Mouse (Mus musculus): Measurements from ENCODE around the gene Ski. TPM values are rescaled to one million over a fixed set of nuclear protein-coding genes. Genes with fewer than 3 reads are reported as not detected.

Gene Ski
- polyA plus RNA-seq, 1 experiment from 2014 or later, result 12.7 TPM

DNA sequence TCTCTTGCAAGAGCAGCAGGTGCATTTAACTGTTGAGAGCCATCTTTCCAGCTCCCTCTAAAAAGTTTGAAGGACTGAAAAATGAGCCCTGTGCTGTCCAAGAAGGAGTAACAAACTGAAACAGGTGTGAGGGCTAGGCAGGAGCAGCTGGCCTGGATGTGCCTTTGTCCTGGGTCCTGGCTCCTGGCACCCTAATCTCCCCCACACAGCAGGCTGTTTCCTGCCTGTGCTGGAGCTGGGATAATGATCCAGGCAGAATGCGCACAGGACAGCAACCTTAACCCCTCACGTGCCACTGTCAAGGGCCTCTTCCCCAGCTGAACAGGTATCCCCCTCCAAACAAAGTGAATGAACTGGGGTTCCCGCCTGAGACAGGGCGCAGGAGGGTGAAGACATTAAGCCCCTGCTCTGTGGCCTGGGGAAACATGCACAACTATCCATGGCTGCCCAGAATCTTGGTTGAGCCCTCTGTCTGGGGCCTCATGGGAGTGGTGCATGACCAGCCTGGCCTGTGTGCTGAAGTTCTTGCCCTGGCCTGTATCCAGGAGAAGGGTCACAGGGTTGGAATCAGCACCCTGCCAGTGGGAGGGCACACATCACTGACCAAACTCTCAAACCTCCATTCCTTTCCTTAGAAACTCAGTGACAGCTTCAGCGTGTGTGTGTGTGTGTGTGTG, 86.3 kb downstream of the Ski start:
- ATAC-seq (ENCODE audit: low FRiP score), result no peak
- H3K27me3 ChIP-seq (ENCODE audit: control insufficient read depth, insufficient read depth, low read length), result no peaks in the 10 kb centered on the region
- H3K27ac ChIP-seq (ENCODE audit: low read depth, low read length), result no peak overlapping the region
- H3K4me2 ChIP-seq, result no peak overlapping the region
- H3K9ac ChIP-seq (ENCODE audit: low read length), result no peak overlapping the region
- no peaks in the 10 kb centered on the region for H3K36me3 ChIP-seq (ENCODE audit: control insufficient read depth, insufficient read depth, low read length)
- H3K4me3 ChIP-seq (ENCODE audit: low read depth, low read length), result no peak overlapping the region
- H3K4me1 ChIP-seq (ENCODE audit: control insufficient read depth, insufficient read depth, low read length), result peaks cover 11% of the 10 kb centered on the region
- no peaks in the 10 kb centered on the region for H3K9me3 ChIP-seq (ENCODE audit: control insufficient read depth, low read length)
- WGBS, result 49% methylated on average over 5 of the region's 5 CpGs
- DNase-seq (ENCODE audit: low spot score, missing footprints), result no peak

DNA sequence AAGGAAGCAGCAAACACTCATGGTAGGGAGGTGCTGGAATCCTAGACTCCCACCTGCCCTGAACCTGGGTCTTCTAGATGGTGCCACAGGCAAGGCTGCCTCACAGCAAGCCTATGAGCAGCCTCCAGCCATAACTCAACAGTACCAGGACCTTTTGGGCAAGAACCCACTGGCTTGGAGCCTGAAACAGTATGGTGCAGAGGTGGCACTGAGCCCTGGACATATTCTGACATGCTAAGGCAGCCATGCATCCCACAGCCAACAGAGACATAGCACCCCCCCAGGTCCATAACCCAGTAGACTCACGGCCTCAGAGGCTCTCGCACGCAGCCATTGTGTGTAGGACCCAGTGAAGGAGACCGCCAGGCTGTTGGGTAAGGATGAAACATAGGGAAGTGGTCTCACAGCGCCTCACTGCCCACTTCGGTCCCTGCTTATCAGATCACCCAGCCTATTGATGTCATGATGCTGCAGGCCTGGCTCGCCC, 87.7 kb downstream of the Ski start:
- Histone ChIP-seq H3K4me1 (ENCODE audit: control insufficient read depth, insufficient read depth, low read length) (peaks cover 11% of the 10 kb centered on the region), H3K36me3 (ENCODE audit: control insufficient read depth, insufficient read depth, low read length) (no peaks in the 10 kb centered on the region), H3K9me3 (ENCODE audit: control insufficient read depth, low read length) (no peaks in the 10 kb centered on the region), H3K4me2 (no peak overlapping the region), H3K27me3 (ENCODE audit: control insufficient read depth, insufficient read depth, low read length) (no peaks in the 10 kb centered on the region), H3K4me3 (ENCODE audit: low read depth, low read length) (no peak overlapping the region), H3K9ac (ENCODE audit: low read length) (no peak overlapping the region), H3K27ac (ENCODE audit: low read depth, low read length) (no peak overlapping the region)
- 89% methylated on average over 7 of the region's 7 CpGs for WGBS
- no peak for ATAC-seq (ENCODE audit: low FRiP score)
- no peak for DNase-seq (ENCODE audit: low spot score, missing footprints)

DNA sequence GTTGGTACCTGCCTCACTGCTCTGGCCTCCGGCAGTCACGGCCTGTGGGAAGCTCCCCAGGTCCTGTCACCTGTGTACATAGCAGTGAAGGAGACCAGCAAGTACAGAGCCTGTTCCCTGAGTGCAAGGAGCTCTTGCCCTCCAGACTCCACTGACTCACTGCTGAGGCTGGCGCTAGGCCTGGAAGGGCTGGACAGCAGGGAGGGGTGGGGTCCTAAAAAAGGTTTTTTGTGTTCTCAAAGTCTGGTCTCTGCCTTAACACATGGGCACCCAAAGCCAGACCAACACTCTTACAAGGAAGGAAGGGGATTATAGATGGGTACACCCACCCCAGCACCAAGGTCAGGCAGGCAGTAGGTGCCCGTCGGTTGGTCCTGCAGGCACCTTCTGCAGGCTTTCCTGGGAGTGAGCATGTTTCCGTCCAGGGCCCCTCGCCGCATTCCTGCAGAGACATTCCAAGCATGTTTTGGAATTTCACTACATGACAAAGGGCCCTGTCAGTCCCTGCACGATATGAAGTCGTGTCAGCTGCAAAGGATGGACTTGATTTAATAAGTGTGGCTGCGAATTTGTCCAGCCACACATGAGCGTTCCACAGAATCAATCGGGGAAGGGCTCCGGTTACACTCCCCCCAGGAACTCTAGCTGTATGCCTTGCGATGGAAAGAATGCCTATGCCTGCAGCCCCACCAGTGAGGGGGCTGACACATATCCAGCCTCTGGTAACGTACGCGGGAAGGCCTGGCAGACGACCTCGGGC, 88.6 kb downstream of the Ski start:
- DNase-seq (ENCODE audit: low spot score, missing footprints), result no peak
- WGBS, result 55% methylated on average over 20 of the region's 20 CpGs
- H3K27ac ChIP-seq (ENCODE audit: low read depth, low read length), result no peak overlapping the region
- no peaks in the 10 kb centered on the region for H3K36me3 ChIP-seq (ENCODE audit: control insufficient read depth, insufficient read depth, low read length)
- H3K27me3 ChIP-seq (ENCODE audit: control insufficient read depth, insufficient read depth, low read length), result no peaks in the 10 kb centered on the region
- no peak overlapping the region for H3K4me2 ChIP-seq
- no peak overlapping the region for H3K9ac ChIP-seq (ENCODE audit: low read length)
- no peak for ATAC-seq (ENCODE audit: low FRiP score)
- H3K4me3 ChIP-seq (ENCODE audit: low read depth, low read length), result no peak overlapping the region
- peaks cover 11% of the 10 kb centered on the region for H3K4me1 ChIP-seq (ENCODE audit: control insufficient read depth, insufficient read depth, low read length)
- no peaks in the 10 kb centered on the region for H3K9me3 ChIP-seq (ENCODE audit: control insufficient read depth, low read length)

DNA sequence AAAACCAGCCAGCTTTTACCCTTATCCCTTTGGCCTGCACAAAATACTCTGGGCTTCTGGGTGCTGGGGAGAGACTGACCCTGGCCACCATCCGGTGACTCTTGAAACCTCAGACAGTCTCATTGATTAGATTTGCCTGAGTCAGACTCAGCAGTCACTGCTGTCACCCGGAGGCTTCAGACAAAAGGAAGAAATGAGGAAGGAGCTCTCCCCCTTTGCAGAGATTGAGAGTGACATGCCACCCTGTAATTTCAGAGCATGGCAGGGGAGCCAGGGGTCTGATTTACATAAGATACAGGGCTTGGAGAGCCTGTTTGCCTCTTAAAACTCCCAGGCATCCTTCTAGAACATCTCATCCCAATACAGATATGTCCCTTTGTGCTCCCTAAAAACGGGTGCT, 89.2 kb downstream of the Ski start:
- Histone ChIP-seq H3K4me3 (ENCODE audit: low read depth, low read length) (no peak overlapping the region), H3K9me3 (ENCODE audit: control insufficient read depth, low read length) (no peaks in the 10 kb centered on the region), H3K36me3 (ENCODE audit: control insufficient read depth, insufficient read depth, low read length) (no peaks in the 10 kb centered on the region), H3K27ac (ENCODE audit: low read depth, low read length) (no peak overlapping the region), H3K27me3 (ENCODE audit: control insufficient read depth, insufficient read depth, low read length) (no peaks in the 10 kb centered on the region), H3K4me1 (ENCODE audit: control insufficient read depth, insufficient read depth, low read length) (peaks cover 11% of the 10 kb centered on the region), H3K9ac (ENCODE audit: low read length) (no peak overlapping the region; the same call in 1 of the 2 replicates), H3K4me2 (no peak overlapping the region)
- WGBS, result 48% methylated on average over 3 of the region's 3 CpGs
- DNase-seq (ENCODE audit: low spot score, missing footprints) (no peak), ATAC-seq (ENCODE audit: low FRiP score) (no peak)

DNA sequence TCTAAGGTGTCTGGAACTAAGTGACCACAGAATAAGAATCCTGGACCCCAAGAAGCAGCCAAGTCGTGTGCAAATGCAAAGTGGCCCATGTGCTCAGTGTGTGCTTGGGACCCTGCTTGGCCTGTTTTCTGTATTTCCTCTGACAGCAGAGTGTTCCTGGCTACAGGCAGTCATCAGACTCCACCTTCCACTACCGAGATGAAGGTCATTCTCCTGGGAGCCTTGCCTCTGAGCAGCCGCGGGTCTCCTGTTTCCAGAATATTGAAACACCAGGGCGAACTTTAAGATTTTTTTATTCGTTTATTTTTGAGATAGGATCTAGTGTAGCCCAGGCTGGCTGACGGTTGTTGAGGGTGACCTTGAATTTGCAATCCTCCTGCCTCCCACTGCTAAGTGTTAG, 91.8 kb downstream of the Ski start:
- H3K27me3 ChIP-seq (ENCODE audit: control insufficient read depth, insufficient read depth, low read length), result no peaks in the 10 kb centered on the region
- no peak overlapping the region for H3K9ac ChIP-seq (ENCODE audit: low read length)
- no peak overlapping the region for H3K4me3 ChIP-seq (ENCODE audit: low read depth, low read length)
- WGBS, result 79% methylated on average over 7 of the region's 7 CpGs
- no peak for DNase-seq (ENCODE audit: low spot score, missing footprints)
- H3K4me1 ChIP-seq (ENCODE audit: control insufficient read depth, insufficient read depth, low read length), result peaks cover 14% of the 10 kb centered on the region
- ATAC-seq (ENCODE audit: low FRiP score), result no peak
- no peak overlapping the region for H3K27ac ChIP-seq (ENCODE audit: low read depth, low read length)
- no peak overlapping the region for H3K4me2 ChIP-seq
- no peaks in the 10 kb centered on the region for H3K36me3 ChIP-seq (ENCODE audit: control insufficient read depth, insufficient read depth, low read length)
- H3K9me3 ChIP-seq (ENCODE audit: control insufficient read depth, low read length), result no peaks in the 10 kb centered on the region

DNA sequence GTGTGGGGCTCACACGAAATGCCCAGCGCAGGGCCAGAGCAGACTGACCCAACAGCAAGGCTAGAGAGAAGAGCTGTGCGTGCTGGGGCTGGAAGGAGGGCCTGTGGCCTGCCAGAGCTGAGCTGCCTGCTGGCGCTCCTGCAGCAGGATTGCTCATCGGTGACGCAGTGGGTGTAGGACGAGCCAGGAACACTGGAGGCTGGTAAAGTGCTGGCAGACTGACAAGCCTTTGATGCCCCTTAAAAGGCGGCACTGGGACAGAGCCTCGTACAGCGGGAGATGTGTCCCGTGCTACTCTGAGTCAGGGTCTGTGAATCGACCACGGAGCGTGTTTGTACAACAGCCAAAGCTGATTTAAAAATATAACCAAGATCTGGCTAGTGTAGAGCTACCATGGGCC, 92.4 kb downstream of the Ski start:
- WGBS, result 92% methylated on average over 14 of the region's 14 CpGs
- Histone ChIP-seq H3K4me1 (ENCODE audit: control insufficient read depth, insufficient read depth, low read length) (peaks cover 13% of the 10 kb centered on the region), H3K4me2 (no peak overlapping the region), H3K9me3 (ENCODE audit: control insufficient read depth, low read length) (no peaks in the 10 kb centered on the region), H3K9ac (ENCODE audit: low read length) (no peak overlapping the region), H3K27me3 (ENCODE audit: control insufficient read depth, insufficient read depth, low read length) (no peaks in the 10 kb centered on the region), H3K36me3 (ENCODE audit: control insufficient read depth, insufficient read depth, low read length) (no peaks in the 10 kb centered on the region), H3K27ac (ENCODE audit: low read depth, low read length) (no peak overlapping the region), H3K4me3 (ENCODE audit: low read depth, low read length) (no peak overlapping the region)
- ATAC-seq (ENCODE audit: low FRiP score) (no peak), DNase-seq (ENCODE audit: low spot score, missing footprints) (no peak)

DNA sequence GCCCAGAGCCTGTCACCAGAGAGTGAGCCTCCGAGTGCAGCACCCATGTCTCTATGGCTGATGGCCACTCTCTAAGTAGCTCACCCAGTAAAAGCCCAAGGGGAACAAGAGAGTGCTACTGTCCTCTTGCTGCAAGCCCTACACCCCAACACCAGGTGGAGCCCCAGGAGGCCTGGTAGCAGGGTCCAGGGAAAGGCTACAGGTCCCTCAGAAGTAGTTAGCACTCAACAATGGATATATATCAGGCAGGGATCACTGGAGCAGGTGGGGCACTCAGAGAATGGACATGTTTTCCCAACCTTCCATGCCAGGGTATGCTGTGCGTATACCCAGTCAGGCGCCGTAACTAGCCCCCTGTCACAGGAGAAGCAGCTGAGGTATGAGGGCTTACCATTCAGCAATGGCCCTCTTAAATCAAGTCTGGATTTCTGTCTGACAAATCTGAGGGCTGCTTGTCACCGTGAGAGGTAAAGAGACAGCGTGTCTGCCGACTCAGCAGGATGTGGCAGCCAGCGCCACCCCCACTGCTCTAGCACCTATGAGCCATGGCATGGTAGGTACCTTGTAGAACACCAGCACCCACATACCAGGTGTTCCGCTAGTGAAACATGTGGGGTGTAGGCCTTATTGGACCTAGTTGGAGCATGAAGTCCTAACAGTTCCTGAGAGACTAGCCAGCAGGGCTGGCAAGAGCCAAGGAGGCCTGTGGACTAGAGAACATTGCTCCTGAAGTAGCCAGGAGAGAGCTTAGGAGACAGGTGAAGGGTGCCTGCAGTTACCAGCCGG, 93.1 kb downstream of the Ski start:
- Histone ChIP-seq H3K27ac (ENCODE audit: low read depth, low read length) (no peak overlapping the region), H3K36me3 (ENCODE audit: control insufficient read depth, insufficient read depth, low read length) (no peaks in the 10 kb centered on the region), H3K9ac (ENCODE audit: low read length) (no peak overlapping the region), H3K9me3 (ENCODE audit: control insufficient read depth, low read length) (no peaks in the 10 kb centered on the region), H3K4me3 (ENCODE audit: low read depth, low read length) (no peak overlapping the region), H3K4me1 (ENCODE audit: control insufficient read depth, insufficient read depth, low read length) (peaks cover 13% of the 10 kb centered on the region), H3K4me2 (no peak overlapping the region), H3K27me3 (ENCODE audit: control insufficient read depth, insufficient read depth, low read length) (no peaks in the 10 kb centered on the region)
- 92% methylated on average over 10 of the region's 10 CpGs for WGBS
- DNase-seq (ENCODE audit: low spot score, missing footprints) (no peak), ATAC-seq (ENCODE audit: low FRiP score) (no peak)

DNA sequence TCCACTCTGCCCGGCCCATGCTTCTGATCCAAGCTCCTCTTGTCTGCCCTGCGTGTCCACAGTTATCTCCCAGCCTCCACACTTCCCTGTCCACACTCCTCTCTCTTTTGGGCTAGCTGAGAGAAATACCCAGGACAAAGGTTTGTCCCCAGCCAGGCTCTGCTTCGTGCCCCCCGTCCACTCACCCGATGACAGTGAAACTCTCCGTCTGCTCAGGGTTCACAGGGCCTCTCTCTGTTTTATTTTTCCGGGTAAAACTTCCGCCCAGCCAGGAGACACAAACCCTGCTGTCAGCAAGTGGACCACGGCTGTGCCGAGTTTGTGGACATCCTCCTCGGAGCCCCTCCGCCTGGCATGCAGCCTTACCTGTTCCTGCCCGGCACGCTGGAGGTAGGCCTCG, 94.0 kb downstream of the Ski start:
- WGBS, result 91% methylated on average over 15 of the region's 15 CpGs
- Histone ChIP-seq H3K4me1 (ENCODE audit: control insufficient read depth, insufficient read depth, low read length) (peaks cover 7% of the 10 kb centered on the region), H3K9me3 (ENCODE audit: control insufficient read depth, low read length) (no peaks in the 10 kb centered on the region), H3K9ac (ENCODE audit: low read length) (no peak overlapping the region), H3K27ac (ENCODE audit: low read depth, low read length) (no peak overlapping the region), H3K36me3 (ENCODE audit: control insufficient read depth, insufficient read depth, low read length) (no peaks in the 10 kb centered on the region), H3K27me3 (ENCODE audit: control insufficient read depth, insufficient read depth, low read length) (no peaks in the 10 kb centered on the region), H3K4me3 (ENCODE audit: low read depth, low read length) (no peak overlapping the region), H3K4me2 (no peak overlapping the region)
- no peak for ATAC-seq (ENCODE audit: low FRiP score)
- DNase-seq (ENCODE audit: low spot score, missing footprints), result no peak

All from midbrain, embryonic 11.5 days (tissue).